Mouse (Mus musculus): ENCODE results near the gene Rnf13.

The Rnf13 gene

GRCm38 (mm10) chr3:57843775-57844174, 107.9 kb downstream of the Rnf13 start:
- intact Hi-C loops (cut with DNase I), result loop anchor here (2.0 kb wide), 1 partner anchor 279 kb away; no protein-coding TSS in a partner anchor

- intact Hi-C loops (cut with DNase I), result no loop called here
Observed at GRCm38 (mm10) chr3:57845786-57846661, 110.2 kb downstream of the Rnf13 start.

- intact Hi-C loops (cut with DNase I), result no loop called here
Observed at GRCm38 (mm10) chr3:57846662-57846911, 110.7 kb downstream of the Rnf13 start.

- intact Hi-C loops (cut with DNase I), result no loop called here
Observed at GRCm38 (mm10) chr3:57846912-57847759, 111.3 kb downstream of the Rnf13 start.

GRCm38 (mm10) chr3:57847760-57848185, 111.9 kb downstream of the Rnf13 start, which contains the start of gene Pfn2:
Gene Pfn2, minus strand, starts transcription at chr3:57848079.
- intact Hi-C loops (cut with DNase I), result no loop called here

- intact Hi-C loops (cut with DNase I), result no loop called here
Observed at GRCm38 (mm10) chr3:57882945-57883344, 147.1 kb downstream of the Rnf13 start.

All from adrenal gland (tissue).